Mouse (Mus musculus): ENCODE measurements at regions not wholly inside any gene's neighbourhood (a gene's known extent, or its start where the extent isn't known, plus 50 kb on each side); places are given as distances from the start of the nearest gene placed in this dataset.

DNA sequence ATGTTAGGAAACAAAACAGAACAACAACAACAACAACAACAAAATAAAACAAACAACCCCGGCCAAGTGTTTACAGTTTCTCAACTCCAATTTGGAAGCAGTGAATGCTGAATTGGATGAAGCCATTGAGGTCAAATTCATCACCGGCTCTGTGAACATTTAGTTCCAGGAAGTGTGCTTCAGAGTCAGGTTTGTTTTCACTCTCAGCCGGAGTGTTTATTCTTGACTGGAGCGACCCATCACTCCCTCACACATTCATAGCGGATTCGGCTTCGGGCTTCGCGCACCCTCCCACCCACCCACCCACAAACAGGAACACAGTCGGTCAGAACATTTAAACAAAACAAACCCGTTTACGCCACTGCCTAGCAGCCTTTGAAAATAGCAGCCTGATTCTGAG lies 324.0 kb downstream of the Mtx2 start:
- 65% methylated on average over 12 of the region's 12 CpGs for whole genome bisulfite sequencing
- H3K4me2 ChIP-seq (ENCODE audit: low read length): no peak overlapping the region
- no peak overlapping the region for H3K4me3 ChIP-seq (replicated peaks; ENCODE audit: low read length)
- no peak overlapping the region for H3K9ac ChIP-seq (replicated peaks; ENCODE audit: low read depth, low read length)
- no peaks in the 10 kb centered on the region for H3K27me3 ChIP-seq (replicated peaks; ENCODE audit: control insufficient read depth, insufficient read depth, low read length)
- H3K9me3 ChIP-seq (ENCODE audit: control insufficient read depth, low read length): no peaks in the 10 kb centered on the region
- H3K36me3 ChIP-seq (ENCODE audit: control insufficient read depth, insufficient read depth): no peaks in the 10 kb centered on the region
- peaks cover 2% of the 10 kb centered on the region; the same call in 1 of the 2 replicates for H3K4me1 ChIP-seq (replicated peaks; ENCODE audit: control insufficient read depth, insufficient read depth, low read length)
- H3K27ac ChIP-seq (ENCODE audit: low read length): no peak overlapping the region
- ATAC-seq: no peak

DNA sequence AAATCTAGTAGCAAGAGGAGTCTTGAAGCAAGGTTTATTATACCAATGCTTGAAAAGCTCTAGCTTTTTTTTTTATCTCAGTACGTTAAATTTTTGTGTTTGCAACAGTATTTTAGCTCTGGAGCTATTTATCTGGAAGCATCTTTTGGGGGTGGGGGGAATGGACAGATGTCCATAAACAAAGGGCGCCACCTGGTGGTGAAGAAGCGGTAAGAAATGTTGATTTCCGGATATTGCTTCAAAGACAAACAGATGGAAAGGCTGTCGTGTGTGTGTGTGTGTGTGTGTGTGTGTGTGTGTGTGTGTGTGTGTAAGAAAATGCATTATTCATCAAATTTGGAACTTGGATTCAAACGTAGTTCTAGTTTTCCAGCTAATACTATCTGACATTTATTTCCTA lies 325.4 kb downstream of the Mtx2 start:
- 6% methylated on average over 6 of the region's 6 CpGs for WGBS
- H3K4me1 ChIP-seq (replicated peaks; ENCODE audit: control insufficient read depth, insufficient read depth, low read length): peaks cover 2% of the 10 kb centered on the region; the same call in 1 of the 2 replicates
- H3K36me3 ChIP-seq (ENCODE audit: control insufficient read depth, insufficient read depth): no peaks in the 10 kb centered on the region
- no peak overlapping the region for H3K9ac ChIP-seq (replicated peaks; ENCODE audit: low read depth, low read length)
- H3K27ac ChIP-seq (ENCODE audit: low read length): no peak overlapping the region
- peak; percentile 33; the same call in 1 of the 2 replicates for ATAC-seq
- no peaks in the 10 kb centered on the region for H3K27me3 ChIP-seq (replicated peaks; ENCODE audit: control insufficient read depth, insufficient read depth, low read length)
- no peaks in the 10 kb centered on the region for H3K9me3 ChIP-seq (ENCODE audit: control insufficient read depth, low read length)
- H3K4me3 ChIP-seq (replicated peaks; ENCODE audit: low read length): no peak overlapping the region
- H3K4me2 ChIP-seq (ENCODE audit: low read length): no peak overlapping the region

DNA sequence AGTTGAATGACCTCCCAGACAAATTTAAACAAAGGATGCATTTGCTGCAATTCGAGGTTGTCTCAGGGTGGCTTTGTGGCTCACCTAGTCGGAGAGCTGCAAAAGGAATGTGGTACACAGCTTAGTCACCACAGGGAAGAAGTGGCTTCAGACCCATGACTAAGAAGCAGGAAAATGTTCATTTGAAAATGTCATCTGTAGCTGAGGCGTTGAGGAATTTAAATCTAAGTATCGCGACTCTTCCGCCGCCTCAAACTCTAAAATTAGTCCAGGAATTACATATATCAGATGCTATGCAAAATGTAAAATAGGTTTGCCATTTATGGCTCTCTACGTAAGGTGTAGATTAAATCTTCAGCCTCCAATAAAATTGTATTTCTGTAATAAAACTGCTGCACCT lies 325.9 kb downstream of the Mtx2 start:
- Histone ChIP-seq H3K4me1 (replicated peaks; ENCODE audit: control insufficient read depth, insufficient read depth, low read length) (0 out of 2 replicates have a peak, but pooled peaks cover 2% of the 10 kb centered on the region), H3K9ac (replicated peaks; ENCODE audit: low read depth, low read length) (no peak overlapping the region), H3K36me3 (ENCODE audit: control insufficient read depth, insufficient read depth) (no peaks in the 10 kb centered on the region), H3K27me3 (replicated peaks; ENCODE audit: control insufficient read depth, insufficient read depth, low read length) (no peaks in the 10 kb centered on the region), H3K27ac (ENCODE audit: low read length) (peak overlapping the region; percentile 56), H3K4me2 (ENCODE audit: low read length) (no peak overlapping the region), H3K9me3 (ENCODE audit: control insufficient read depth, low read length) (no peaks in the 10 kb centered on the region), H3K4me3 (replicated peaks; ENCODE audit: low read length) (no peak overlapping the region)
- ATAC-seq: peak; percentile 20; the same call in 1 of the 2 replicates
- 78% methylated on average over 8 of the region's 8 CpGs for WGBS

DNA sequence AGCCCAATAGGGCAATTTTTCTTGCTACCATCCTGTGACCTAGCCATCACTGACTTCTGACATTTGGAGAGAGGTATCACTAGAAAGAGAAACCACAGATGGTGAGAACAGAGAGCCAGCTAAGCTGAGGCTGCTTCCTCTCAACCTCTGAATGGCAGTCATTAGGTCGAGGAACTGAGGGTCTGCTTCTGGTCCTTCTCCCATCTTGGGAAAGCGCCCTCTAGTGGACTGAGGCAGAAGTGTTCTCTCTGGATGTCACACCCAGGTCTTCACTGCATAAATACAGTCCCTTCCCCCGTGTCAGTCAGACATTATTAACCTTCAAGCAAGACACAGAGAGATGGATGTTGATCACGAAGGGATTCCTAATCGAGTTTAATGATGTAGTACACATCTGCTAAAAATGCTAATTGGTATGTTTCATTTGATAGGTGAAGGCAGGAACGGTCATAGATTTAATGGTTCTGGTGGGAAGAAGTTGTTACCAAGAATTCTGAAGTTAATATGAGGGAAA lies 326.9 kb downstream of the Mtx2 start:
- Histone ChIP-seq H3K27me3 (replicated peaks; ENCODE audit: control insufficient read depth, insufficient read depth, low read length) (no peaks in the 10 kb centered on the region), H3K36me3 (ENCODE audit: control insufficient read depth, insufficient read depth) (no peaks in the 10 kb centered on the region), H3K4me1 (replicated peaks; ENCODE audit: control insufficient read depth, insufficient read depth, low read length) (0 out of 2 replicates have a peak, but pooled peaks cover 2% of the 10 kb centered on the region), H3K9ac (replicated peaks; ENCODE audit: low read depth, low read length) (no peak overlapping the region), H3K4me3 (replicated peaks; ENCODE audit: low read length) (no peak overlapping the region), H3K27ac (ENCODE audit: low read length) (no peak overlapping the region), H3K4me2 (ENCODE audit: low read length) (no peak overlapping the region), H3K9me3 (ENCODE audit: control insufficient read depth, low read length) (no peaks in the 10 kb centered on the region)
- ATAC-seq: no peak
- WGBS: 29% methylated on average over 6 of the region's 6 CpGs

DNA sequence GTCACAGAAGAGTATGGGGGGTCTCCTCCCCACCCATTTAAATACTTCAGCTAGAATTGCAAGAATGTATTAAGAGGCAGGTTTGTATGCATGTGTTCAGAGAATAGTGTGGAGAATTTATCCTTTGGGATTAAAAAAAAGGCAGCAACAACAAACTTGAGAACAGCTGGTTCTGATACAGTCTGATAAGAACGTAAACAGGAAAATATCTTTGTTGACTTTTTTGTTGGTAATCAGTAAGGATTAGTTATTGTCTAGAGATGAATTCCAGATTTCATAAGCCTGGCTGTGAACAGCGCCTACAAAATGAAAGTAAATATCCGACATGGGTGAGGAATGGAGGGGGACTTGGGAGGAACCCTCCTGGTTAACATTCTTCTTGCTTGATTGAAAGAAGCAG lies 328.8 kb downstream of the Mtx2 start:
- 0 out of 2 replicates have a peak, but pooled peaks cover 2% of the 10 kb centered on the region for H3K4me1 ChIP-seq (replicated peaks; ENCODE audit: control insufficient read depth, insufficient read depth, low read length)
- no peaks in the 10 kb centered on the region for H3K27me3 ChIP-seq (replicated peaks; ENCODE audit: control insufficient read depth, insufficient read depth, low read length)
- 82% methylated on average over 3 of the region's 3 CpGs for WGBS
- H3K4me3 ChIP-seq (replicated peaks; ENCODE audit: low read length): no peak overlapping the region
- H3K36me3 ChIP-seq (ENCODE audit: control insufficient read depth, insufficient read depth): no peaks in the 10 kb centered on the region
- H3K9ac ChIP-seq (replicated peaks; ENCODE audit: low read depth, low read length): no peak overlapping the region
- no peaks in the 10 kb centered on the region for H3K9me3 ChIP-seq (ENCODE audit: control insufficient read depth, low read length)
- H3K27ac ChIP-seq (ENCODE audit: low read length): no peak overlapping the region
- H3K4me2 ChIP-seq (ENCODE audit: low read length): no peak overlapping the region
- no peak for ATAC-seq

DNA sequence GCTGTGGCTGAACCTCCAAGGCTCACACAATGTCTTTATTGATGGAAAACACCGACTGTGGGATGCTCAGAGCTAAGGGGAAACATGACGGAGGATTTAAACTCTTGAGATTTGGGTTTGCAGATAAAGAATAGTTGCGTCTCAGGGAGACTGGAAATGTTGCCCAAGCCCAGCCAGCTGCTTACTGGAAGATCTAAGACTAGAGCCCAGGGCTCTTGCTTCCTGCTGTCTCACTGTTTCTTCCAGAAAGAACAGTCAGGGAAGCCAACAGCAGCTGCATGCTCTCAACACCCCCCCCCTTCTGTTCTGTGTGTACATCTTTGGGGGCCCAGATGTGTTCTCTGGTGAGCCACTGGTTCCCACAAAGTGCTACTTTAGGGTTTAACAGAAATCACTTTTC lies 333.0 kb downstream of the Mtx2 start:
- ATAC-seq: no peak
- WGBS: 89% methylated on average over 3 of the region's 3 CpGs
- no peaks in the 10 kb centered on the region for H3K9me3 ChIP-seq (ENCODE audit: control insufficient read depth, low read length)

DNA sequence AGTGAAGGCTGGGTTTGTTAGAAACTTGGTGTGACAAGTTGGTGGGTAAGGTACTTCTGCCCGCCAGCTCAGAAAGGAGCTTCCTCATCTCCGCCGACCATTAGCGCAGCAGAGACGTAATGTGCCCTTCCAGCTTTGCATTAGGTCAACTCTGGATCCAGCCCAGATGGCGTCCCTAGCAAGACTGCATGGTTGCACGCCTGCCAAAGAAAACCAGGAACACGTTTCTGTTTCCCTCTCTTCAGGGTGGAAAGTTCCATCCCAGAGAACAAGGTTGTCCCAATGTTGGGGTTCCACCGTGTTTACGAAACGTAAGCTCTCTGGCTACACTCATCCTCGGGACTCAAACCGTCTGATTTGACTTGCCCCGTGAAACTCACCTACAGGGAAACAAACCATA lies 335.5 kb downstream of the Mtx2 start:
- Histone ChIP-seq H3K36me3 (ENCODE audit: control insufficient read depth, insufficient read depth) (no peaks in the 10 kb centered on the region), H3K4me1 (replicated peaks; ENCODE audit: control insufficient read depth, insufficient read depth, low read length) (no peaks in the 10 kb centered on the region), H3K27me3 (replicated peaks; ENCODE audit: control insufficient read depth, insufficient read depth, low read length) (no peaks in the 10 kb centered on the region), H3K9ac (replicated peaks; ENCODE audit: low read depth, low read length) (no peak overlapping the region), H3K4me2 (ENCODE audit: low read length) (no peak overlapping the region), H3K9me3 (ENCODE audit: control insufficient read depth, low read length) (no peaks in the 10 kb centered on the region), H3K27ac (ENCODE audit: low read length) (no peak overlapping the region), H3K4me3 (replicated peaks; ENCODE audit: low read length) (no peak overlapping the region)
- ATAC-seq: no peak
- 94% methylated on average over 14 of the region's 14 CpGs for WGBS

More for the DNA sequence above, 333.0 kb downstream of the Mtx2 start:
- H3K27ac ChIP-seq (ENCODE audit: low read length): no peak overlapping the region
- H3K4me2 ChIP-seq (ENCODE audit: low read length): no peak overlapping the region
- H3K27me3 ChIP-seq (replicated peaks; ENCODE audit: control insufficient read depth, insufficient read depth, low read length): no peaks in the 10 kb centered on the region
- H3K4me3 ChIP-seq (replicated peaks; ENCODE audit: low read length): no peak overlapping the region
- H3K9ac ChIP-seq (replicated peaks; ENCODE audit: low read depth, low read length): no peak overlapping the region
- no peaks in the 10 kb centered on the region for H3K36me3 ChIP-seq (ENCODE audit: control insufficient read depth, insufficient read depth)
- H3K4me1 ChIP-seq (replicated peaks; ENCODE audit: control insufficient read depth, insufficient read depth, low read length): no peaks in the 10 kb centered on the region

DNA sequence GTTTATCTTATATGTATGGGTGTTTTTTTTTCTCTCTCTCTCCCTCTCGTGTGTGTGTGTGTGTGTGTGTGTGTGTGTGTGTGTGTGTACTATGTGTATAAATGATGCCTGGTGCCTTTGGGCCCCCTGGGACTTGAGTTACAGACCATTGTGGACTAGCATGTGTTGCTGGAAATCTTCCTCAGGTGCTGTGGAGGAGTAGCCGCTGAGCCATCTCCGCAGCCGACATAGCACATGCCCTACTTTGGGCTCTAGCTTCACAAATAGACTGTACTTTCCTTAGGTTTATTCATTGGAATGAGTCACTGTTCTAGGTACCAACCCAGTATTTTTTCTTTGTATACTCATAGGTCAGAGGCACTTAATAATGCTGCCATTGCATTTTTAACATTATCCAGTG lies 339.4 kb downstream of the Mtx2 start:
- Histone ChIP-seq H3K27ac (ENCODE audit: low read length) (no peak overlapping the region), H3K9me3 (ENCODE audit: control insufficient read depth, low read length) (no peaks in the 10 kb centered on the region), H3K9ac (replicated peaks; ENCODE audit: low read depth, low read length) (no peak overlapping the region), H3K27me3 (replicated peaks; ENCODE audit: control insufficient read depth, insufficient read depth, low read length) (no peaks in the 10 kb centered on the region), H3K4me2 (ENCODE audit: low read length) (no peak overlapping the region), H3K36me3 (ENCODE audit: control insufficient read depth, insufficient read depth) (no peaks in the 10 kb centered on the region), H3K4me3 (replicated peaks; ENCODE audit: low read length) (no peak overlapping the region), H3K4me1 (replicated peaks; ENCODE audit: control insufficient read depth, insufficient read depth, low read length) (no peaks in the 10 kb centered on the region)
- no peak for ATAC-seq
- 87% methylated on average over 4 of the region's 4 CpGs for WGBS

DNA sequence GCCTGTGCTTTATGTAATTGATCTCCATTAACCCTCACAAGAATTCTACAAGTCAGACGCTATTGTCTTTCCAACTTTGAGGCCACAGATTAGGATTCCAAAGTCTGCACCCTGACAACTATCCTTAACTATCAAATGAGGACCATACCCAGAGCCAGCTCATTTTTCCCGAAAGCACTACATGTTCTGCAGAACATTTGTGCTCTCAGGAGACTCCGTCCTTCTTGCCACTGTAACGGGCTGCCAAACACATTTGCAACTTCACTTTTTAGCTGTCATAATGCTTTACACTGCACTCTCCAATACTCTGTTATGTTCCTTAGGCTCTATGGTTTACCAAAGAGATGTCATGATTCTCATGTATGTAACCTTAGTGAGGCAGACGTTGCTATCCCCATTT lies 350.7 kb downstream of the Mtx2 start:
- H3K4me3 ChIP-seq (replicated peaks; ENCODE audit: low read length): no peak overlapping the region
- ATAC-seq: no peak
- no peak overlapping the region for H3K9ac ChIP-seq (replicated peaks; ENCODE audit: low read depth, low read length)
- H3K4me1 ChIP-seq (replicated peaks; ENCODE audit: control insufficient read depth, insufficient read depth, low read length): 0 out of 2 replicates have a peak, but pooled peaks cover 2% of the 10 kb centered on the region
- no peaks in the 10 kb centered on the region for H3K27me3 ChIP-seq (replicated peaks; ENCODE audit: control insufficient read depth, insufficient read depth, low read length)
- H3K36me3 ChIP-seq (ENCODE audit: control insufficient read depth, insufficient read depth): no peaks in the 10 kb centered on the region
- H3K27ac ChIP-seq (ENCODE audit: low read length): no peak overlapping the region
- H3K9me3 ChIP-seq (ENCODE audit: control insufficient read depth, low read length): no peaks in the 10 kb centered on the region
- 60% methylated on average over 5 of the region's 5 CpGs for WGBS
- H3K4me2 ChIP-seq (ENCODE audit: low read length): no peak overlapping the region

DNA sequence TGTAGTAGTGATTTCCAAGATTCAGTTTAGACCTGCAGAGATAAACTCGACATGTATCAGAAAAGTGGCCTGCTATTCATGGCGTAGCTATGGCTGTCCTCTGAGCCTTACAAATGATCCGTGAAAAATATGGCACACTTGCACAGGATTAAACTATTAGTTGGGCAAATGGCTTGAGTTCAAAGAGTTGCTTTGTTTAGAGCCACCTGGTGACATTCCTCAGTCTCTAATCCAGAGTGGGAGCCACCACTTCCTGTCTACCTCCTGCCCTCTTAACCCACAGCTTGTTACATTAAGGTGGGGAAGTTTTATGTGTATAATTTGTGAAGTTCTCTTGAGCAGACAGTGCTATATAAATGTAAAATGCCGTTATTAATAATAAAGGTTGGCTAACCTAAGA lies 357.7 kb downstream of the Mtx2 start:
- H3K27ac ChIP-seq (ENCODE audit: low read length): no peak overlapping the region
- H3K9me3 ChIP-seq (ENCODE audit: control insufficient read depth, low read length): no peaks in the 10 kb centered on the region
- no peaks in the 10 kb centered on the region for H3K36me3 ChIP-seq (ENCODE audit: control insufficient read depth, insufficient read depth)
- 28% methylated on average over 4 of the region's 4 CpGs for WGBS
- H3K4me3 ChIP-seq (replicated peaks; ENCODE audit: low read length): no peak overlapping the region
- H3K27me3 ChIP-seq (replicated peaks; ENCODE audit: control insufficient read depth, insufficient read depth, low read length): no peaks in the 10 kb centered on the region
- no peak overlapping the region for H3K4me2 ChIP-seq (ENCODE audit: low read length)
- no peak for ATAC-seq
- no peaks in the 10 kb centered on the region for H3K4me1 ChIP-seq (replicated peaks; ENCODE audit: control insufficient read depth, insufficient read depth, low read length)
- H3K9ac ChIP-seq (replicated peaks; ENCODE audit: low read depth, low read length): no peak overlapping the region
